Mouse (Mus musculus): ENCODE measurements around the gene Iqgap1. TPM values are rescaled to one million over a fixed set of nuclear protein-coding genes. Genes with fewer than 3 reads are reported as not detected.

Iqgap1 gene
- polyA plus RNA-seq, 1 experiment, result 222 TPM

- Histone ChIP-seq H3K9me3 (replicated peaks; ENCODE audit: control insufficient read depth, insufficient read depth, low read length, poor library complexity, severe bottlenecking) (no peaks in the 10 kb centered on the region), H3K4me3 (ENCODE audit: low read depth, low read length) (no peak overlapping the region), H3K36me3 (ENCODE audit: control insufficient read depth, insufficient read depth, low read length, poor library complexity, severe bottlenecking) (peaks cover 2% of the 10 kb centered on the region), H3K9ac (ENCODE audit: low read depth, poor library complexity, severe bottlenecking) (no peak overlapping the region), H3K27ac (ENCODE audit: insufficient read depth, low read length) (no peak overlapping the region), H3K27me3 (ENCODE audit: control insufficient read depth, insufficient read depth, low read length, poor library complexity, severe bottlenecking) (no peaks in the 10 kb centered on the region), H3K4me1 (ENCODE audit: control insufficient read depth, insufficient read depth, low read length) (peaks cover 2% of the 10 kb centered on the region)
- TF ChIP-seq POLR2A (IDR thresholded peaks at IDR 0.05; ENCODE audit: insufficient read depth, low read length), result no peak
- no peak for TF ChIP-seq EP300 (IDR thresholded peaks at IDR 0.05; ENCODE audit: insufficient read depth, low read depth, low read length)
- no peak for TF ChIP-seq CTCF (IDR thresholded peaks at IDR 0.05; ENCODE audit: low read depth, low read length)
These were observed 58.9 kb downstream of the Iqgap1 start for GRCm38 (mm10) chr7:80766861-80767312.

- Histone ChIP-seq H3K4me3 (ENCODE audit: low read depth, low read length) (no peak overlapping the region), H3K9ac (ENCODE audit: low read depth, poor library complexity, severe bottlenecking) (no peak overlapping the region), H3K27ac (ENCODE audit: insufficient read depth, low read length) (no peak overlapping the region), H3K4me1 (ENCODE audit: control insufficient read depth, insufficient read depth, low read length) (peaks cover 2% of the 10 kb centered on the region), H3K36me3 (ENCODE audit: control insufficient read depth, insufficient read depth, low read length, poor library complexity, severe bottlenecking) (peaks cover 2% of the 10 kb centered on the region), H3K27me3 (ENCODE audit: control insufficient read depth, insufficient read depth, low read length, poor library complexity, severe bottlenecking) (no peaks in the 10 kb centered on the region), H3K9me3 (replicated peaks; ENCODE audit: control insufficient read depth, insufficient read depth, low read length, poor library complexity, severe bottlenecking) (no peaks in the 10 kb centered on the region)
- TF ChIP-seq CTCF (IDR thresholded peaks at IDR 0.05; ENCODE audit: low read depth, low read length) (no peak), POLR2A (IDR thresholded peaks at IDR 0.05; ENCODE audit: insufficient read depth, low read length) (no peak), EP300 (IDR thresholded peaks at IDR 0.05; ENCODE audit: insufficient read depth, low read depth, low read length) (no peak)
These were observed 59.7 kb downstream of the Iqgap1 start for GRCm38 (mm10) chr7:80766072-80766471.

GRCm38 (mm10) chr7:80763864-80764437 is 61.8 kb downstream of the Iqgap1 start:
- H3K9ac ChIP-seq (ENCODE audit: low read depth, poor library complexity, severe bottlenecking), result no peak overlapping the region
- H3K4me3 ChIP-seq (ENCODE audit: low read depth, low read length), result no peak overlapping the region
- H3K4me1 ChIP-seq (ENCODE audit: control insufficient read depth, insufficient read depth, low read length), result peaks cover 2% of the 10 kb centered on the region
- H3K27ac ChIP-seq (ENCODE audit: insufficient read depth, low read length), result no peak overlapping the region
- H3K27me3 ChIP-seq (ENCODE audit: control insufficient read depth, insufficient read depth, low read length, poor library complexity, severe bottlenecking), result no peaks in the 10 kb centered on the region
- H3K36me3 ChIP-seq (ENCODE audit: control insufficient read depth, insufficient read depth, low read length, poor library complexity, severe bottlenecking), result peaks cover 7% of the 10 kb centered on the region
- no peaks in the 10 kb centered on the region for H3K9me3 ChIP-seq (replicated peaks; ENCODE audit: control insufficient read depth, insufficient read depth, low read length, poor library complexity, severe bottlenecking)
- TF ChIP-seq POLR2A (IDR thresholded peaks at IDR 0.05; ENCODE audit: insufficient read depth, low read length) (no peak), CTCF (IDR thresholded peaks at IDR 0.05; ENCODE audit: low read depth, low read length) (no peak), EP300 (IDR thresholded peaks at IDR 0.05; ENCODE audit: insufficient read depth, low read depth, low read length) (no peak)

GRCm38 (mm10) chr7:80762297-80762696 is 63.5 kb downstream of the Iqgap1 start:
- Histone ChIP-seq H3K9ac (ENCODE audit: low read depth, poor library complexity, severe bottlenecking) (no peak overlapping the region), H3K36me3 (ENCODE audit: control insufficient read depth, insufficient read depth, low read length, poor library complexity, severe bottlenecking) (peaks cover 17% of the 10 kb centered on the region), H3K27ac (ENCODE audit: insufficient read depth, low read length) (no peak overlapping the region), H3K4me3 (ENCODE audit: low read depth, low read length) (no peak overlapping the region), H3K9me3 (replicated peaks; ENCODE audit: control insufficient read depth, insufficient read depth, low read length, poor library complexity, severe bottlenecking) (no peaks in the 10 kb centered on the region), H3K27me3 (ENCODE audit: control insufficient read depth, insufficient read depth, low read length, poor library complexity, severe bottlenecking) (no peaks in the 10 kb centered on the region), H3K4me1 (ENCODE audit: control insufficient read depth, insufficient read depth, low read length) (peaks cover 2% of the 10 kb centered on the region)
- TF ChIP-seq CTCF (IDR thresholded peaks at IDR 0.05; ENCODE audit: low read depth, low read length) (no peak), POLR2A (IDR thresholded peaks at IDR 0.05; ENCODE audit: insufficient read depth, low read length) (no peak), EP300 (IDR thresholded peaks at IDR 0.05; ENCODE audit: insufficient read depth, low read depth, low read length) (no peak)

GRCm38 (mm10) chr7:80754086-80754485 is 71.7 kb downstream of the Iqgap1 start:
- H3K4me3 ChIP-seq (ENCODE audit: low read depth, low read length), result no peak overlapping the region
- H3K4me1 ChIP-seq (ENCODE audit: control insufficient read depth, insufficient read depth, low read length), result no peaks in the 10 kb centered on the region
- H3K27ac ChIP-seq (ENCODE audit: insufficient read depth, low read length), result no peak overlapping the region
- TF ChIP-seq POLR2A (IDR thresholded peaks at IDR 0.05; ENCODE audit: insufficient read depth, low read length) (no peak), EP300 (IDR thresholded peaks at IDR 0.05; ENCODE audit: insufficient read depth, low read depth, low read length) (no peak)
- H3K9me3 ChIP-seq (replicated peaks; ENCODE audit: control insufficient read depth, insufficient read depth, low read length, poor library complexity, severe bottlenecking), result no peaks in the 10 kb centered on the region
- peaks cover 19% of the 10 kb centered on the region for H3K36me3 ChIP-seq (ENCODE audit: control insufficient read depth, insufficient read depth, low read length, poor library complexity, severe bottlenecking)
- H3K27me3 ChIP-seq (ENCODE audit: control insufficient read depth, insufficient read depth, low read length, poor library complexity, severe bottlenecking), result no peaks in the 10 kb centered on the region
- H3K9ac ChIP-seq (ENCODE audit: low read depth, poor library complexity, severe bottlenecking), result no peak overlapping the region

- H3K4me1 ChIP-seq (ENCODE audit: control insufficient read depth, insufficient read depth, low read length), result no peaks in the 10 kb centered on the region
- H3K4me3 ChIP-seq (ENCODE audit: low read depth, low read length), result no peak overlapping the region
- H3K9ac ChIP-seq (ENCODE audit: low read depth, poor library complexity, severe bottlenecking), result no peak overlapping the region
- H3K36me3 ChIP-seq (ENCODE audit: control insufficient read depth, insufficient read depth, low read length, poor library complexity, severe bottlenecking), result peaks cover 20% of the 10 kb centered on the region
- H3K9me3 ChIP-seq (replicated peaks; ENCODE audit: control insufficient read depth, insufficient read depth, low read length, poor library complexity, severe bottlenecking), result no peaks in the 10 kb centered on the region
- no peaks in the 10 kb centered on the region for H3K27me3 ChIP-seq (ENCODE audit: control insufficient read depth, insufficient read depth, low read length, poor library complexity, severe bottlenecking)
- no peak overlapping the region for H3K27ac ChIP-seq (ENCODE audit: insufficient read depth, low read length)
- TF ChIP-seq CTCF (IDR thresholded peaks at IDR 0.05; ENCODE audit: low read depth, low read length) (no peak), POLR2A (IDR thresholded peaks at IDR 0.05; ENCODE audit: insufficient read depth, low read length) (no peak), EP300 (IDR thresholded peaks at IDR 0.05; ENCODE audit: insufficient read depth, low read depth, low read length) (no peak)
These were observed 72.2 kb downstream of the Iqgap1 start for GRCm38 (mm10) chr7:80753613-80754012.
